Mouse (Mus musculus) embryonic facial prominence, embryonic 13.5 days (tissue): ENCODE results near the gene Ptpro. TPM values are rescaled to one million over a fixed set of nuclear protein-coding genes. Genes with fewer than 3 reads are reported as not detected.

Source experiments
- ATAC-seq: fragments of 200-750 bp; cut with Nextera tagmentation; 2 replicates; pipeline ENCODE4 v1.8.0; 2017; ENCODE audit warnings: low read depth; ENCODE audit not compliant: insufficient number of reproducible peaks, insufficient read depth, low FRiP score, low TSS enrichment
- H3K27ac ChIP-seq: fragments of 300-500 bp; sonication (generic); 2 replicates; pipeline ENCODE4 v1.5.1; 2015; ENCODE audit warnings: moderate library complexity, mild to moderate bottlenecking, inconsistent platforms
- H3K27me3 ChIP-seq: fragments of 300-500 bp; sonication (generic); 2 replicates; pipeline ENCODE4 v1.6.1; 2015; ENCODE audit warnings: mild to moderate bottlenecking, inconsistent platforms
- H3K36me3 ChIP-seq: fragments of 300-500 bp; sonication (generic); 2 replicates; pipeline ENCODE4 v1.6.1; 2015; ENCODE audit warnings: mild to moderate bottlenecking, inconsistent platforms
- H3K4me1 ChIP-seq: fragments of 300-500 bp; sonication (generic); 2 replicates; pipeline ENCODE4 v1.6.1; 2015; ENCODE audit warnings: inconsistent platforms
- H3K4me2 ChIP-seq: fragments of 300-500 bp; sonication (generic); 2 replicates; pipeline ENCODE4 v1.6.1; 2015; ENCODE audit warnings: moderate library complexity, mild to moderate bottlenecking, inconsistent platforms
- H3K4me3 ChIP-seq: fragments of 300-500 bp; sonication (generic); 2 replicates; pipeline ENCODE4 v1.5.1; 2015; ENCODE audit warnings: mild to moderate bottlenecking, inconsistent platforms
- H3K9ac ChIP-seq: fragments of 300-500 bp; sonication (generic); 2 replicates; pipeline ENCODE4 v1.6.1; 2015; ENCODE audit warnings: mild to moderate bottlenecking, inconsistent platforms
- H3K9me3 ChIP-seq: fragments of 300-500 bp; sonication (generic); 2 replicates; pipeline ENCODE4 v1.6.1; 2016; ENCODE audit warnings: inconsistent platforms
- WGBS: fragments of 180-500 bp; shearing (Covaris S2); methylation state at CpG from one replicate; pipeline ENCODE4 v1.1.7; 2015; ENCODE audit warnings: mixed read lengths; 5-methylcytosine and 5-hydroxymethylcytosine counted together
- polyA plus RNA-seq: library from polyadenylated mRNA; unstranded; fragments of >200 nt; fragmentation: Nextera tagmentation; extraction: Ambion mirVana; gene quantifications from 2 replicates; pipeline ENCODE4 v1.2.1, GENCODE M21; 2015

Gene Ptpro
- polyA plus RNA-seq, 1 experiment from 2014 or later: 1.9 TPM

- no peaks in the 10 kb centered on the region for H3K36me3 ChIP-seq
- no peak overlapping the region for H3K9ac ChIP-seq
- WGBS: 80% methylated on average over 8 of the region's 8 CpGs
- no peak overlapping the region for H3K4me2 ChIP-seq
- no peak for ATAC-seq
- H3K4me3 ChIP-seq: no peak overlapping the region
- no peaks in the 10 kb centered on the region for H3K9me3 ChIP-seq
- no peaks in the 10 kb centered on the region for H3K4me1 ChIP-seq
- H3K27ac ChIP-seq: no peak overlapping the region
- H3K27me3 ChIP-seq: no peaks in the 10 kb centered on the region
Observed at GRCm38 (mm10) chr6:137268019-137268418, 15.9 kb downstream of the Ptpro start.

- Histone ChIP-seq H3K27ac (no peak overlapping the region), H3K4me2 (no peak overlapping the region), H3K4me1 (no peaks in the 10 kb centered on the region), H3K9ac (no peak overlapping the region), H3K4me3 (no peak overlapping the region), H3K36me3 (no peaks in the 10 kb centered on the region), H3K27me3 (no peaks in the 10 kb centered on the region), H3K9me3 (no peaks in the 10 kb centered on the region)
- WGBS: 81% methylated on average over 10 of the region's 10 CpGs
- ATAC-seq: no peak
Observed at GRCm38 (mm10) chr6:137268592-137268991, 16.5 kb downstream of the Ptpro start.

- no peak for ATAC-seq
- WGBS: 89% methylated on average over 8 of the region's 8 CpGs
- Histone ChIP-seq H3K36me3 (no peaks in the 10 kb centered on the region), H3K4me2 (no peak overlapping the region), H3K4me1 (no peaks in the 10 kb centered on the region), H3K27ac (no peak overlapping the region), H3K9ac (no peak overlapping the region), H3K4me3 (no peak overlapping the region), H3K9me3 (no peaks in the 10 kb centered on the region), H3K27me3 (no peaks in the 10 kb centered on the region)
Observed at GRCm38 (mm10) chr6:137272513-137272912, 20.4 kb downstream of the Ptpro start.

GRCm38 (mm10) chr6:137277587-137277994 lies 25.5 kb downstream of the Ptpro start:
- Histone ChIP-seq H3K36me3 (no peaks in the 10 kb centered on the region), H3K4me2 (no peak overlapping the region), H3K9me3 (no peaks in the 10 kb centered on the region), H3K4me1 (no peaks in the 10 kb centered on the region), H3K27ac (no peak overlapping the region), H3K4me3 (no peak overlapping the region), H3K27me3 (no peaks in the 10 kb centered on the region), H3K9ac (no peak overlapping the region)
- 59% methylated on average over 12 of the region's 12 CpGs for WGBS
- no peak for ATAC-seq

DNA sequence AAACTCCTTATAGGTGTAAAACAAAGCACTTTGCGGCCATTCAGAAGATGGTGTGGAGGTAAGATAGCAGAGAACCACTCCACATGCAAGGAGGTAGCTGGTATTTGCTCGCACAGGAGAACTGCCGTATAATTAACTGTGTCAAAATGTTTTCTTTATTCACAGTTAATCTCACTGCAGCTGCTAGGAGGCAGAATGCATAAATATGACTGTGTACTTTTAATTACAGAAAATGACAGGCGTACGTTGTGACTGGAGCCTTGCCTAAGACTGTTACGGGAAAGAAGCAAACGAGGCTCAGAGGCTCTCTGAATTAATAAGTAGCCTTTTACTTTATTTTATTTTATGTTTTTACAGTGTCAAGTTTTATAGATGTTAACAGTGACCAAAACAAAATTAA lies 27.5 kb downstream of the Ptpro start:
- no peak for ATAC-seq
- H3K27ac ChIP-seq: no peak overlapping the region
- H3K4me3 ChIP-seq: no peak overlapping the region
- no peak overlapping the region for H3K4me2 ChIP-seq
- H3K4me1 ChIP-seq: no peaks in the 10 kb centered on the region
- H3K36me3 ChIP-seq: no peaks in the 10 kb centered on the region
- no peaks in the 10 kb centered on the region for H3K9me3 ChIP-seq
- WGBS: 71% methylated on average over 7 of the region's 7 CpGs
- H3K9ac ChIP-seq: no peak overlapping the region
- H3K27me3 ChIP-seq: no peaks in the 10 kb centered on the region

DNA sequence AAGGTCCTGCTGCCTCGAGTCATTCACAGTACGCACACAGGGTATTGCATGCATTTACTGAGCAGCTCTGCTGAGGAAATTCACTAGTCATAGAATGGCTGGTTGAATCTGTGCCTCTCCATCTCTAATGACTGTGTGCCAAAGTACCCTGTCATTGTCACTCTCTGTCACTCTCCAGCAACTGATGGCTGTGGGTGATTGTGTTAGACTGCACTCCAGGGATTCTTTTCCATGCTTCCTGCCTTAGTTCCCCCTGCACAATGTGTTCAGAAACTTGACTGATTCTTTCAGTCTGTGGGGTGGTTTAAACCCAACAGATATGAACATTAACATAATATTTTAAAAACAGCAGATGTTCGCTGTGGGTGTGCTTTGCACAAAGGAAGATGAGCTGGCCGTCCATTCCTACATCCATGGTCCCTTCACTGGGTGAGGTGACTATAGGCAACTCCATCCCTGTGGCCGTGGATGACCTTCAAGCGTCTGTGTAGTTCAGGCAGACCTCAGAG lies 29.5 kb downstream of the Ptpro start:
- Histone ChIP-seq H3K27ac (no peak overlapping the region), H3K9me3 (no peaks in the 10 kb centered on the region)
- WGBS: 82% methylated on average over 6 of the region's 6 CpGs

GRCm38 (mm10) chr6:137282050-137282449 lies 29.9 kb downstream of the Ptpro start:
- no peak overlapping the region for H3K27ac ChIP-seq
- H3K36me3 ChIP-seq: no peaks in the 10 kb centered on the region
- no peaks in the 10 kb centered on the region for H3K27me3 ChIP-seq
- H3K4me3 ChIP-seq: no peak overlapping the region
- no peaks in the 10 kb centered on the region for H3K9me3 ChIP-seq
- ATAC-seq: no peak
- H3K4me1 ChIP-seq: no peaks in the 10 kb centered on the region
- 75% methylated on average over 7 of the region's 7 CpGs for WGBS
- no peak overlapping the region for H3K9ac ChIP-seq
- H3K4me2 ChIP-seq: no peak overlapping the region

More for the DNA sequence above, 29.5 kb downstream of the Ptpro start:
- Histone ChIP-seq H3K4me1 (no peaks in the 10 kb centered on the region), H3K9ac (no peak overlapping the region), H3K36me3 (no peaks in the 10 kb centered on the region), H3K27me3 (no peaks in the 10 kb centered on the region), H3K4me3 (no peak overlapping the region), H3K4me2 (no peak overlapping the region)
- no peak for ATAC-seq

GRCm38 (mm10) chr6:137286376-137286775 lies 34.3 kb downstream of the Ptpro start:
- no peaks in the 10 kb centered on the region for H3K4me1 ChIP-seq
- H3K27me3 ChIP-seq: no peaks in the 10 kb centered on the region
- H3K9me3 ChIP-seq: no peaks in the 10 kb centered on the region
- H3K4me2 ChIP-seq: no peak overlapping the region
- ATAC-seq: no peak
- H3K36me3 ChIP-seq: no peaks in the 10 kb centered on the region
- H3K27ac ChIP-seq: no peak overlapping the region
- WGBS: 86% methylated on average over 6 of the region's 6 CpGs
- no peak overlapping the region for H3K4me3 ChIP-seq
- no peak overlapping the region for H3K9ac ChIP-seq

GRCm38 (mm10) chr6:137287788-137288187 lies 35.7 kb downstream of the Ptpro start:
- Histone ChIP-seq H3K27ac (no peak overlapping the region), H3K4me3 (no peak overlapping the region), H3K9ac (no peak overlapping the region), H3K9me3 (no peaks in the 10 kb centered on the region), H3K4me1 (no peaks in the 10 kb centered on the region), H3K27me3 (no peaks in the 10 kb centered on the region), H3K4me2 (no peak overlapping the region), H3K36me3 (no peaks in the 10 kb centered on the region)
- WGBS: 76% methylated on average over 7 of the region's 7 CpGs
- no peak for ATAC-seq

DNA sequence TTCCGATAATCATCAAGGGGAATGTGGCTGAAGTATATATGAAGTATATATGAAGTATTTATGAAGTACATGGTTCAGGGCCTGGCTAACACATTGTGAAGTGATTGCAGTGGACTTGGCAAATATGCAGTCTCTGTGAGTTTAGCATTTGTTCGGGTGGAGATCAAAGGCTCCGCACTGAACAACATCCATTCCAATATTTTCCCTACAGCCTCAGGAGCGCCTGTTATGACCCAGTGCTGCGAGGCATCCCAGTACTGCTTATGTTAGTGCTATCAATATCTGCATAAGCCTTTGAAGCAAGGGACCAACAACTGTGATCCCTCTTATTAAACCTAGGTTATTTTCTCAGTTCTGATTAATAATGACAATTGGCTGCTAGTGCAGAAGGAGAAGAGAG lies 36.1 kb downstream of the Ptpro start:
- Histone ChIP-seq H3K4me2 (no peak overlapping the region), H3K27ac (no peak overlapping the region), H3K4me3 (no peak overlapping the region), H3K9ac (no peak overlapping the region), H3K27me3 (no peaks in the 10 kb centered on the region), H3K36me3 (no peaks in the 10 kb centered on the region), H3K9me3 (no peaks in the 10 kb centered on the region), H3K4me1 (no peaks in the 10 kb centered on the region)
- no peak for ATAC-seq
- 84% methylated on average over 5 of the region's 5 CpGs for WGBS

GRCm38 (mm10) chr6:137292421-137292820 lies 40.3 kb downstream of the Ptpro start:
- no peak overlapping the region for H3K9ac ChIP-seq
- H3K4me2 ChIP-seq: no peak overlapping the region
- WGBS: 86% methylated on average over 2 of the region's 2 CpGs
- peaks cover 13% of the 10 kb centered on the region for H3K4me1 ChIP-seq
- no peak overlapping the region for H3K27ac ChIP-seq
- H3K4me3 ChIP-seq: no peak overlapping the region
- no peaks in the 10 kb centered on the region for H3K36me3 ChIP-seq
- no peaks in the 10 kb centered on the region for H3K9me3 ChIP-seq
- no peaks in the 10 kb centered on the region for H3K27me3 ChIP-seq
- no peak for ATAC-seq

- 53% methylated on average over 20 of the region's 20 CpGs for WGBS
- ATAC-seq: no peak
- H3K4me3 ChIP-seq: no peak overlapping the region
- H3K27ac ChIP-seq: no peak overlapping the region
- no peak overlapping the region for H3K4me2 ChIP-seq
- peaks cover 13% of the 10 kb centered on the region for H3K4me1 ChIP-seq
- no peaks in the 10 kb centered on the region for H3K36me3 ChIP-seq
- no peaks in the 10 kb centered on the region for H3K9me3 ChIP-seq
- no peaks in the 10 kb centered on the region for H3K27me3 ChIP-seq
- H3K9ac ChIP-seq: no peak overlapping the region
Observed at GRCm38 (mm10) chr6:137294973-137295820, 43.1 kb downstream of the Ptpro start.
